Mouse (Mus musculus) heart, embryonic 16.5 days (tissue): Measurements from ENCODE around the gene Trappc2l. TPM values are rescaled to one million over a fixed set of nuclear protein-coding genes. Genes with fewer than 3 reads are reported as not detected.

Experiments used
- ATAC-seq: fragments of 200-750 bp; cut with Nextera tagmentation; replicated peaks from 2 replicates; pipeline ENCODE4 v1.8.0; 2017; ENCODE audit warnings: moderate number of reproducible peaks; ENCODE audit not compliant: insufficient read depth, low FRiP score; ENCODE audit errors: extremely low read depth
- H3K27ac ChIP-seq: fragments of 300-500 bp; sonication (generic); 2 replicates; pipeline ENCODE4 v1.5.1; 2014; ENCODE audit warnings: mild to moderate bottlenecking, low read length, control low read depth, moderate library complexity
- H3K27me3 ChIP-seq: fragments of 300-500 bp; sonication (generic); 2 replicates; pipeline ENCODE4 v1.6.1; 2014; ENCODE audit warnings: low read length, mixed read lengths; ENCODE audit not compliant: control insufficient read depth, insufficient read depth
- H3K36me3 ChIP-seq: fragments of 300-500 bp; sonication (generic); 2 replicates; pipeline ENCODE4 v1.6.1; 2014; ENCODE audit not compliant: control insufficient read depth, insufficient read depth
- H3K4me1 ChIP-seq: fragments of 300-500 bp; sonication (generic); 2 replicates; pipeline ENCODE4 v1.6.1; 2014; ENCODE audit warnings: low read length, mixed read lengths; ENCODE audit not compliant: control insufficient read depth, insufficient read depth
- H3K4me2 ChIP-seq: fragments of 300-500 bp; sonication (generic); 2 replicates; pipeline ENCODE4 v1.6.1; 2014; ENCODE audit warnings: low read depth, mild to moderate bottlenecking, control low read depth, low read length
- H3K4me3 ChIP-seq: fragments of 300-500 bp; sonication (generic); 2 replicates; pipeline ENCODE4 v1.5.1; 2014; ENCODE audit warnings: mild to moderate bottlenecking, control low read depth, low read length
- H3K9ac ChIP-seq: fragments of 300-500 bp; sonication (generic); 2 replicates; pipeline ENCODE4 v1.6.1; 2014; ENCODE audit warnings: low read length, control low read depth
- H3K9me3 ChIP-seq: fragments of 300-500 bp; sonication (generic); replicated peaks from 2 replicates; pipeline ENCODE4 v1.6.1; 2016; ENCODE audit warnings: low read length; ENCODE audit not compliant: control insufficient read depth
- WGBS: fragments of 180-500 bp; shearing (Covaris S2); extraction: QIAGEN DNeasy Blood & Tissue Kit; methylation state at CpG from one replicate; pipeline ENCODE4 v1.1.7; 2014; 5-methylcytosine and 5-hydroxymethylcytosine counted together
- polyA plus RNA-seq: library from polyadenylated mRNA; unstranded; fragments of >200 nt; fragmentation: Nextera tagmentation; extraction: Ambion mirVana; gene quantifications from 2 replicates; pipeline ENCODE4 v1.2.1, GENCODE M21; 2015

Trappc2l gene
- polyA plus RNA-seq, 1 experiment from 2014 or later = 60.1 TPM

- Histone ChIP-seq H3K27ac (no peak overlapping the region), H3K9ac (no peak overlapping the region), H3K4me2 (no peak overlapping the region), H3K36me3 (no peaks in the 10 kb centered on the region), H3K9me3 (no peaks in the 10 kb centered on the region), H3K4me1 (peaks cover 31% of the 10 kb centered on the region), H3K27me3 (no peaks in the 10 kb centered on the region), H3K4me3 (no peak overlapping the region)
- WGBS = 40% methylated on average over 16 of the region's 16 CpGs
- ATAC-seq = 0 out of 2 replicates have a peak, but pooled peaks have one; percentile 7
These were observed 28.2 kb downstream of the Trappc2l start for GRCm38 (mm10) chr8:122639521-122640248.

GRCm38 (mm10) chr8:122640825-122641224, 29.4 kb downstream of the Trappc2l start:
- Histone ChIP-seq H3K27me3 (no peaks in the 10 kb centered on the region), H3K9me3 (no peaks in the 10 kb centered on the region), H3K4me3 (no peak overlapping the region), H3K4me1 (peaks cover 31% of the 10 kb centered on the region), H3K4me2 (no peak overlapping the region), H3K27ac (no peak overlapping the region), H3K9ac (no peak overlapping the region), H3K36me3 (no peaks in the 10 kb centered on the region)
- ATAC-seq = no peak
- 79% methylated on average over 4 of the region's 4 CpGs for WGBS

GRCm38 (mm10) chr8:122641406-122641805, 30.0 kb downstream of the Trappc2l start:
- 85% methylated on average over 15 of the region's 15 CpGs for WGBS
- H3K4me1 ChIP-seq = peaks cover 28% of the 10 kb centered on the region

GRCm38 (mm10) chr8:122642071-122642470, 30.6 kb downstream of the Trappc2l start:
- no peak overlapping the region for H3K27ac ChIP-seq
- H3K9me3 ChIP-seq = no peaks in the 10 kb centered on the region
- no peaks in the 10 kb centered on the region for H3K27me3 ChIP-seq
- no peak overlapping the region for H3K4me2 ChIP-seq
- H3K4me1 ChIP-seq = peaks cover 25% of the 10 kb centered on the region
- no peaks in the 10 kb centered on the region for H3K36me3 ChIP-seq
- H3K9ac ChIP-seq = no peak overlapping the region
- peak; percentile 58 for ATAC-seq
- 41% methylated on average over 9 of the region's 9 CpGs for WGBS
- no peak overlapping the region for H3K4me3 ChIP-seq

More at GRCm38 (mm10) chr8:122641406-122641805, 30.0 kb downstream of the Trappc2l start:
- H3K4me2 ChIP-seq = no peak overlapping the region
- H3K27ac ChIP-seq = no peak overlapping the region
- no peaks in the 10 kb centered on the region for H3K9me3 ChIP-seq
- no peaks in the 10 kb centered on the region for H3K36me3 ChIP-seq
- no peak overlapping the region for H3K4me3 ChIP-seq
- H3K27me3 ChIP-seq = no peaks in the 10 kb centered on the region
- no peak for ATAC-seq
- no peak overlapping the region for H3K9ac ChIP-seq

- Histone ChIP-seq H3K36me3 (no peaks in the 10 kb centered on the region), H3K27ac (no peak overlapping the region), H3K27me3 (no peaks in the 10 kb centered on the region), H3K4me1 (peaks cover 20% of the 10 kb centered on the region), H3K9ac (no peak overlapping the region), H3K9me3 (no peaks in the 10 kb centered on the region), H3K4me3 (no peak overlapping the region), H3K4me2 (no peak overlapping the region)
- ATAC-seq = no peak
- WGBS = 67% methylated on average over 6 of the region's 6 CpGs
These were observed 32.9 kb downstream of the Trappc2l start for GRCm38 (mm10) chr8:122644175-122644954.

- Histone ChIP-seq H3K27me3 (no peaks in the 10 kb centered on the region), H3K4me2 (0 out of 2 replicates have a peak overlapping the region, but pooled peaks have one; percentile 6), H3K4me1 (peaks cover 16% of the 10 kb centered on the region), H3K27ac (no peak overlapping the region), H3K4me3 (no peak overlapping the region), H3K36me3 (no peaks in the 10 kb centered on the region), H3K9ac (no peak overlapping the region), H3K9me3 (no peaks in the 10 kb centered on the region)
- 41% methylated on average over 16 of the region's 16 CpGs for WGBS
- ATAC-seq = no peak
These were observed 34.9 kb downstream of the Trappc2l start for GRCm38 (mm10) chr8:122646337-122646736.

- H3K4me3 ChIP-seq = no peak overlapping the region
- no peak overlapping the region for H3K9ac ChIP-seq
- no peak overlapping the region for H3K4me2 ChIP-seq
- H3K36me3 ChIP-seq = no peaks in the 10 kb centered on the region
- peaks cover 13% of the 10 kb centered on the region for H3K4me1 ChIP-seq
- no peaks in the 10 kb centered on the region for H3K9me3 ChIP-seq
- WGBS = 76% methylated on average over 15 of the region's 15 CpGs
- H3K27me3 ChIP-seq = no peaks in the 10 kb centered on the region
- ATAC-seq = no peak
- H3K27ac ChIP-seq = no peak overlapping the region
These were observed 36.9 kb downstream of the Trappc2l start for GRCm38 (mm10) chr8:122648192-122648970.

GRCm38 (mm10) chr8:122651326-122651921, 40.0 kb downstream of the Trappc2l start:
- Histone ChIP-seq H3K4me1 (peaks cover 30% of the 10 kb centered on the region), H3K4me3 (no peak overlapping the region), H3K4me2 (no peak overlapping the region), H3K27me3 (no peaks in the 10 kb centered on the region), H3K9me3 (no peaks in the 10 kb centered on the region), H3K9ac (no peak overlapping the region), H3K27ac (no peak overlapping the region), H3K36me3 (no peaks in the 10 kb centered on the region)
- 60% methylated on average over 16 of the region's 16 CpGs for WGBS
- ATAC-seq = no peak
